Mouse (Mus musculus): ENCODE measurements around the gene Elob. TPM values are rescaled to one million over a fixed set of nuclear protein-coding genes. Genes with fewer than 3 reads are reported as not detected.

The Elob gene
- total and polyA plus RNA-seq, 2 experiments from 2014 or later: 1,027 to 1,526 TPM

GRCm38 (mm10) chr17:23822094-23822493, 6.8 kb downstream of the Elob start:
- no peak for TF ChIP-seq CTCF (IDR thresholded peaks at IDR 0.05)
- 86% methylated on average over 6 of the region's 6 CpGs for WGBS
- Histone ChIP-seq H3K27ac (ENCODE audit: low read depth, low read length) (no peak overlapping the region), H3K9me3 (ENCODE audit: low read length) (peaks cover 9% of the 10 kb centered on the region; the same call in 1 of the 2 replicates), H3K36me3 (ENCODE audit: insufficient read depth, low read length) (peaks cover 80% of the 10 kb centered on the region), H3K9ac (replicated peaks; ENCODE audit: low read length, poor library complexity, severe bottlenecking) (no peak overlapping the region), H3K4me3 (ENCODE audit: low read depth, low read length) (no peak overlapping the region), H3K4me2 (ENCODE audit: low read depth, low read length, poor library complexity, severe bottlenecking) (no peak overlapping the region), H3K27me3 (ENCODE audit: insufficient read depth, low read length) (no peaks in the 10 kb centered on the region), H3K4me1 (ENCODE audit: insufficient read depth, low read length) (0 out of 2 replicates have a peak, but pooled peaks cover 5% of the 10 kb centered on the region)
- DNase-seq (ENCODE audit: low spot score): no peak
- no peak for ATAC-seq (ENCODE audit: low FRiP score)

- no peak for ATAC-seq (ENCODE audit: low FRiP score)
These were observed 8.2 kb downstream of the Elob start for GRCm38 (mm10) chr17:23820731-23821130.

GRCm38 (mm10) chr17:23819235-23819634, 9.7 kb downstream of the Elob start:
- Histone ChIP-seq H3K27me3 (ENCODE audit: insufficient read depth, low read length) (no peaks in the 10 kb centered on the region), H3K9ac (replicated peaks; ENCODE audit: low read length, poor library complexity, severe bottlenecking) (no peak overlapping the region), H3K4me1 (ENCODE audit: insufficient read depth, low read length) (no peaks in the 10 kb centered on the region), H3K36me3 (ENCODE audit: insufficient read depth, low read length) (peaks cover 94% of the 10 kb centered on the region), H3K4me3 (ENCODE audit: low read depth, low read length) (no peak overlapping the region), H3K27ac (ENCODE audit: low read depth, low read length) (no peak overlapping the region), H3K4me2 (ENCODE audit: low read depth, low read length, poor library complexity, severe bottlenecking) (no peak overlapping the region), H3K9me3 (ENCODE audit: low read length) (peaks cover 9% of the 10 kb centered on the region; the same call in 1 of the 2 replicates)
- over 99% methylated on average over 25 of the region's 25 CpGs for WGBS
- TF ChIP-seq CTCF (IDR thresholded peaks at IDR 0.05): no peak
- no peak for ATAC-seq (ENCODE audit: low FRiP score)
- DNase-seq (ENCODE audit: low spot score): no peak

More at GRCm38 (mm10) chr17:23820731-23821130, 8.2 kb downstream of the Elob start:
- peaks cover 92% of the 10 kb centered on the region for H3K36me3 ChIP-seq (ENCODE audit: insufficient read depth, low read length)
- H3K9ac ChIP-seq (replicated peaks; ENCODE audit: low read length, poor library complexity, severe bottlenecking): no peak overlapping the region
- no peaks in the 10 kb centered on the region for H3K27me3 ChIP-seq (ENCODE audit: insufficient read depth, low read length)
- peaks cover 9% of the 10 kb centered on the region; the same call in 1 of the 2 replicates for H3K9me3 ChIP-seq (ENCODE audit: low read length)
- WGBS: 95% methylated on average over 5 of the region's 5 CpGs
- TF ChIP-seq CTCF (IDR thresholded peaks at IDR 0.05): no peak
- H3K27ac ChIP-seq (ENCODE audit: low read depth, low read length): no peak overlapping the region
- no peak for DNase-seq (ENCODE audit: low spot score)
- H3K4me2 ChIP-seq (ENCODE audit: low read depth, low read length, poor library complexity, severe bottlenecking): no peak overlapping the region
- H3K4me1 ChIP-seq (ENCODE audit: insufficient read depth, low read length): no peaks in the 10 kb centered on the region
- no peak overlapping the region for H3K4me3 ChIP-seq (ENCODE audit: low read depth, low read length)

- DNase-seq (ENCODE audit: low spot score): no peak
- H3K4me2 ChIP-seq (ENCODE audit: low read depth, low read length, poor library complexity, severe bottlenecking): no peak overlapping the region
- no peak overlapping the region for H3K9ac ChIP-seq (replicated peaks; ENCODE audit: low read length, poor library complexity, severe bottlenecking)
- WGBS: 97% methylated on average over 8 of the region's 8 CpGs
- H3K27me3 ChIP-seq (ENCODE audit: insufficient read depth, low read length): no peaks in the 10 kb centered on the region
- peaks cover 9% of the 10 kb centered on the region; the same call in 1 of the 2 replicates for H3K9me3 ChIP-seq (ENCODE audit: low read length)
- H3K4me1 ChIP-seq (ENCODE audit: insufficient read depth, low read length): no peaks in the 10 kb centered on the region
- no peak for TF ChIP-seq CTCF (IDR thresholded peaks at IDR 0.05)
- ATAC-seq (ENCODE audit: low FRiP score): no peak
- no peak overlapping the region for H3K27ac ChIP-seq (ENCODE audit: low read depth, low read length)
- peaks cover 90% of the 10 kb centered on the region for H3K36me3 ChIP-seq (ENCODE audit: insufficient read depth, low read length)
- H3K4me3 ChIP-seq (ENCODE audit: low read depth, low read length): no peak overlapping the region
These were observed 10.4 kb downstream of the Elob start for GRCm38 (mm10) chr17:23818579-23818978.

GRCm38 (mm10) chr17:23815641-23816040, 13.3 kb downstream of the Elob start:
- H3K4me2 ChIP-seq (ENCODE audit: low read depth, low read length, poor library complexity, severe bottlenecking): no peak overlapping the region
- peaks cover 9% of the 10 kb centered on the region; the same call in 1 of the 2 replicates for H3K9me3 ChIP-seq (ENCODE audit: low read length)
- H3K36me3 ChIP-seq (ENCODE audit: insufficient read depth, low read length): peaks cover 79% of the 10 kb centered on the region
- no peak overlapping the region for H3K4me3 ChIP-seq (ENCODE audit: low read depth, low read length)
- 99% methylated on average over 16 of the region's 16 CpGs for WGBS
- no peaks in the 10 kb centered on the region for H3K27me3 ChIP-seq (ENCODE audit: insufficient read depth, low read length)
- no peak overlapping the region for H3K9ac ChIP-seq (replicated peaks; ENCODE audit: low read length, poor library complexity, severe bottlenecking)
- no peak overlapping the region for H3K27ac ChIP-seq (ENCODE audit: low read depth, low read length)
- ATAC-seq (ENCODE audit: low FRiP score) (no peak), DNase-seq (ENCODE audit: low spot score) (no peak)
- no peak for TF ChIP-seq CTCF (IDR thresholded peaks at IDR 0.05)
- H3K4me1 ChIP-seq (ENCODE audit: insufficient read depth, low read length): no peaks in the 10 kb centered on the region

GRCm38 (mm10) chr17:23807918-23808317, 21.0 kb downstream of the Elob start:
- no peaks in the 10 kb centered on the region for H3K27me3 ChIP-seq (ENCODE audit: insufficient read depth, low read length)
- H3K4me2 ChIP-seq (ENCODE audit: low read depth, low read length, poor library complexity, severe bottlenecking): no peak overlapping the region
- H3K9ac ChIP-seq (replicated peaks; ENCODE audit: low read length, poor library complexity, severe bottlenecking): no peak overlapping the region
- no peak overlapping the region for H3K4me3 ChIP-seq (ENCODE audit: low read depth, low read length)
- DNase-seq (ENCODE audit: low spot score): no peak
- no peaks in the 10 kb centered on the region for H3K9me3 ChIP-seq (ENCODE audit: low read length)
- TF ChIP-seq CTCF (IDR thresholded peaks at IDR 0.05): no peak
- WGBS: 87% methylated on average over 3 of the region's 3 CpGs
- H3K27ac ChIP-seq (ENCODE audit: low read depth, low read length): no peak overlapping the region
- H3K36me3 ChIP-seq (ENCODE audit: insufficient read depth, low read length): peaks cover 38% of the 10 kb centered on the region
- H3K4me1 ChIP-seq (ENCODE audit: insufficient read depth, low read length): peaks cover 5% of the 10 kb centered on the region; the same call in 1 of the 2 replicates
- no peak for ATAC-seq (ENCODE audit: low FRiP score)
